Mouse (Mus musculus) kidney, postnatal 36 days (tissue): ENCODE results near the gene 4833420G17Rik.
A peak's percentile ranks its signal among the peaks of the same experiment; 100 is the strongest.
"Not testable (repeated sequence)": the region's sequence is repeated elsewhere in the genome, so short reads cannot be mapped to it uniquely, and the experiment has no call there.

Source experiments
- DNase-seq, 2 experiments: peaks; one replicate each; pipeline ENCODE4 v3.0.0; 2021 to 2022; ENCODE audit warnings: mixed read lengths in 2 of 2

The 4833420G17Rik gene

DNA sequence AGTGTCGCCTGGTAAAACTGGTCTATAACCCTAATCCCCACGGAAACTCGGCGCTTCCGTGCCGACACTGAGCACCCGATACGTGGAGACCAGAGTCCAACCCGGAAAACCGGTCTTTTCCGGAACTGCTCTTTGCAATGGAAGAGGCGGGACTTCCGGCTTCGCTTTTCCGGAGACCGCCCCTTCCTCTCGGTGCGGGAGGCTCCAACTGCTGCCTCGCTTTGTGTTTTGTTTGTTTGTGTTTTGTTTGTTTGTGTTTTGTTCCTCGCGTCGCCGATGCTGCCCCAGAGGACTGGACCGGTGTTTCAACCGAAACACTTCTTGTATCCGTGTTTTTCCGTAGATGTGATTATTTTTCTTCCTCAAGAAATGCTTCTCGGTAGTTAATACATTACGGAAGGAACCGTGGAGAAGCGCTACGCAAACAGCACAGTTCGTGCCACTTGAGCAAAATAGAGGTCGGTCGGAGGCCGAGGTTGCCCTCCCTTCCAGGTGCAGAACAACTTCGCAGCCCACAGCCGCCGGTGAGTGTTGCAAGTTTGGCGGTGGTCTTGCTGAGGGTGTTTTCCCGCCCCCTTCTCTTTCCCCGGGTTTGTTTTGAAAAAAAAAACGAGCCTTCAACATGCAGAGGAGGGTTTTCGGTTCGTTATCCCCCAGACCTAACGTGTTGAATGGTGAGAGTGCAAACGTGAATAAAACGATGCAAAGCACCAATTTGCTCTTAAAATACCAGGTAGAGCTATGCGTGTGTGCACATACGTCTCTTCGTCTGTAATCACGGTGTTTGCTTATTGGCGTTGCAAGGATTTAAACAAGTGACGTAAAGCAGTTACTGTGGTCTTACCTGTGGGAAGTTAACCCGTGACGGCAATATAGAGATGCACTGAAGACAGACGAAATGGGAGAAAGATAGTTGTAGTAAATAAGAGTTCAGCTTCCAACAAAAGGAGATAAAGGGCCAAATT is at the start of gene 4833420G17Rik:
TSS of gene 4833420G17Rik (plus strand) at position 173 of the 965 bp plus-strand sequence.
- DNase-seq: peak; percentile 94 to 95

DNA sequence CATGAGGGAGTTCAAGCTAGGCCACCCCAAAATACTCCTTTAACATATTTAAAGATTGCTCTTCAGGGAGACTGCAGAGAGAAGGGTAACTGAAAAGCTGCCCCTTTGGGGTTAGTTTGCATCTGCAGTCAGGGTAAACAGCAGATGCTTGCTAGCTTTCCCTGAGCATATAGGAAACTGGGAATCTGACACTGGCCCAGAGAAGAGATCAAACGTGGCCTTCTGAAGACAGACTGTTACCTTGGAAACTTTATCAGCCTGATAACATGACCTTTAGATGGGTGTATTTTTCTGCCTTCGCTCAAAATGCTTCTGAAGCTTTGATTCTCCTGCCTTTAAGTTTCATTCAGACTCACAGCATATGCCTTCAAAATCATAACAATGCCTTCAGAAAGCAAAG is 49.5 kb upstream of the 4833420G17Rik start:
- DNase-seq: no peak

GRCm38 (mm10) chr13:119418479-119418878 is 44.1 kb upstream of the 4833420G17Rik start:
- no peak for DNase-seq

DNA sequence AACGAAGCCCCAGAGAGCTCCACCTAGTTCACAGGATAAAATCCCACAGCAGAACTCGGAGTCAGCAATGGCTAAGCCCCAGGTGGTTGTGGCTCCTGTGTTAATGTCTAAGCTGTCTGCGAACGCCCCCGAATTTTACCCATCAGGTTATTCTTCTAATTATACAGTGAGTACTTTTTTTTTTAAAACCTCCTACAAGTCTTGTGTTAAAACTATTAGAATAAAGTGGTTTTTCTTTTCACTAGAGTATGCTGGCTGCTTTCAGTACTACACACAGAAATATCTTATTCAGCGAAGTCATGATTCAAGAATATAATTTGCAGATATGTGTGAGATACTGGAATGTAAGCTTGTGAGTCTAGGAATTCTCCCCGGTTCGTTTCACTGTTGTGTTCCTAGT is 32.4 kb upstream of the 4833420G17Rik start:
- DNase-seq: peak; percentile 45 to 49

DNA sequence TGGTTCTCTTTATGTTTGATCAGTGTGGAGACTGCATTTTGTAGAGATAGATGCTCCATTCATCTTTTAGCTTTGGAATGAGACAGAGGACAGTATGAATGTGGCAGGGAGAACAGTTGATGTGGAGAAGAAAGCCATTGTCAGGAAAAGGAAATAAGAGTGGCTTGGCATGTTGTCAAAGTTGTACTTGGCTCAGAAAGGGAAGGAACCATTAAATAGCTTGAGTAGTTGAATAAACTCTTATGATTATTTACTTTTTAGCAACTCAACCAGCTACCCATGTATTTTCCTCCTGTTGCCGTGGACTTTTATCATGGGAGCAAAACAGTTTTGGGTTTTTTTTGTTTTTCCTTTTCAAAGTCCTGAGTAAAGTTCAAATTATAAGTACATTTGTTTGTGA is 30.5 kb upstream of the 4833420G17Rik start:
- no peak for DNase-seq

DNA sequence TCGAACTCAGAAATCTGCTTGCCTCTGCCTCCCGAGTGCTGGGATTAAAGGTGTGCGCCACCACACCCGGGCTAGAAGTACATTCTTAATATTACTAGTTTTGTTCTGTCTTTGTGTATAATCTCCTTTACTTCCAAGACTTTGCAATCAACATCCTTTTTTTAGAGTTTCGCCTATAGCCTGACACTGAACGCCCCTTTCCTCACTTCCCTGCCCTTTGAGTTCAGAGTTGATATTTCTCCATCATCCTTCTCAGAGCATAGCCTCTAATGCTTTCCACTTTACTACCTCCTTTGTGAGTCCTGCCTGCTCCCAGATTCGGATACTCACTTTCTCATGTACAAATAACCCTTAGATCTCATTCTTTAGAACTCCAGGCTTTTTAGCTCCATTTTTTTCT is 28.2 kb upstream of the 4833420G17Rik start:
- no peak for DNase-seq

GRCm38 (mm10) chr13:119442244-119442643 is 20.3 kb upstream of the 4833420G17Rik start:
- DNase-seq: no peak

DNA sequence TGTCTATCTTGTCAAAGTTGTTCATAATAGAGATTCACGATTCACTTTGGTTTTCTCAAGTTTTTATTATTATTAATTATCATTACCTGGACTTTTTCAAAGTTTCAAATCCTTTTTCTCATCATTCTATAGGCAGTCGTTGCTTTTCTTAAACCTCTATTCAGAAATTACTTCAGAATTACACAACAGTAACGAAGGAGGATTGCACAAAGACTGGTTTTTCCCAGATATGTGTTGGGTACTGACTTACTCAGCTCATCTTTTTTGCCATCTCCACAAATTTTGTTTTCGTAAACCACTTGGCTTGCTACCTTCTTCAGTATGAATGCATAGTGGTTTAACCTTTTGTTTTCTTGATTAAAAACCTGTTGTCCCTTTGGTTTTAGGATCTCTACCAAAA is 9.0 kb upstream of the 4833420G17Rik start:
- no peak for DNase-seq

- DNase-seq: no peak
Measured at GRCm38 (mm10) chr13:119455082-119455481, 7.5 kb upstream of the 4833420G17Rik start.

GRCm38 (mm10) chr13:119456342-119456741 is 6.2 kb upstream of the 4833420G17Rik start:
- DNase-seq: no peak

DNA sequence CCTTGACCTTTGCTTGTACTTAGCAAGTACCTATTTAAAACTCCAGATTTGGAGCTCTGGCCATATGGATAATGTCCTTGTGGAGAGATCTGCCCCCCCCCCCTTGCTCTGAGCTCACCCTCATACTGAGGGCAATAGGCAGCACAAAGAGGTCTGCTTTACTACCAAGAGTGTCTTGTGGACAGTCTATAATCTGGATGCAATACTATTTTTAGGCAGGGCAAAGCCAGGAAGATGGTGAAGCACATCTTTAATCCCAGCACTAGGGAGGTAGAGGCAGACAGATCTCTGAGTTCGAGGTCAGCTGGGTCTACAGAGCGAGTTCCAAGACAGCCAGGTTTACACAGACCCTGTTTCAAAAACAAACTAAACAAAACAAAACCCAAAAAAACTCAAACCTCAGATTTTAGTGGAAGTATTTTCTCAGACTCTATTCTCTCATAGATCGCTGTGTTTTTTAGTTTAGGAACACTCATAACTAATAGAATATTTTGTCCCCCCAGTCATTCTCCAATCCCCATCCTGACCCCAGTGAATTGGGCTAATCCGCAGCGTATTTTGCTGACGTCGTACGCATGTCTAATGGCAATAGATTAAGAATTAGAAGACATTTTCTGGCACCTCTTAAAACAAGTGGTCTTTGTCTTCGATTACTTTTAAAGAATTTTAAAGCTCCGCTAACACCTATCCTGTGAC is 520 bp upstream of the 4833420G17Rik start:
- no peak for DNase-seq

DNA sequence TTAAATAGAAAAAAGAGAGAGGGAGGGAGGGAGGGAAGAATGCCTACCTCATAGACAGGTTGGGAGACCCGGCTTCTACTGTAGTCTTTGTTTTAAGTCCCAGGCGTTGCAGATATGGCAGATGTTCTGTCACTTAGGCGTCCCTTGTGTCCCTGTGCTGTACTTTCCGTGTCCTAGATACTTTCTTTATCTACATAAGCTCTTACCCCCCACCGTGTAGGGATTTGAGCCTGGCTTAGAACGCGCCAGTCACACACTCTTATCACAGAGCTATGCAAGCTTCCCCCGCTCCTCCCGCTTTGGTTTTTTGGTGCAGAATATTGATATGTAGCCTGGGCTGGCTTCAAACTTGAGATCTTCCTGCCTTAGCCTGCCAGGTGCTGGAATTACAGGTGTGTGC is 14.1 kb downstream of the 4833420G17Rik start:
- no peak for DNase-seq

DNA sequence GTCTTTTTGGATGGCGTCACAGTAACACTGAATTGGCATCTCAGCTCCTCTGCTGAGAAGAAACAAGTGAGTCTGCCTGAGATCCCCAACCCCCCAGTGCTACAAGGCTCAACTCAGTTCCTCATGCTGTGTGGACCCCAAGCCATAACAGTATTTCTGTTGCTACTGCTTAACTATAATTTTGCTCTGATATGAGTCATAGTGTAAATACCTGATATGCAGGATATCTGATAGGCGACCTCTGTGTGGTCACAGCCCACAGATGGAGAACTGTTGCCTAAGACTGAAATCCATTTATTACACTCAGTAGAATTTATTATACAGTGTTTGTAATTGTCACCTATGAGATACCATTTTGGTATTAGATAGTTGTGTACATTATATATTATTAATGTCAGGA is 15.2 kb downstream of the 4833420G17Rik start:
- DNase-seq: no peak

DNA sequence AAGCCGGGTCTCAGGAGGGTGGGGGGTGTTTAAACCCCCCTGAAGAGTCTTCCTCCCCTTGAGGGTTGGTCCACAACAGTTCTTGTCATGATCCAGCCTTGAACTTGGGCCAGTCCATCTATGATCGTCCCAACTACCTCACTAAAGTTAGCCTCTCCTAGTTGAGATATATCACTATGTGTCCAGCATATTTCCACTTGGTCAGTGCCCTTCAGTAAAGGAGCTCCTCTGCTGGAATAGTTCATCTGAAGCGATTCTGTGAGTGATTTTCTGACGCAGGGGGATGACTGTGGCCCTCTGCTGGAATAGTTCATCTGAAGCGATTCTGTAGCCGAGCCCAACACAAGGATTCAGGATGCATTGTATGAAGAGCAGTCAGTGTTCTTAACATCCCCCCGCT is 24.8 kb downstream of the 4833420G17Rik start:
- no peak for DNase-seq

GRCm38 (mm10) chr13:119487880-119488580 is 25.5 kb downstream of the 4833420G17Rik start, which contains the start of the genes Tmem267 and 3110070M22Rik:
Gene Tmem267, plus strand, starts transcription at chr13:119488039.
Gene 3110070M22Rik, minus strand, starts transcription at chr13:119488383.
- DNase-seq: peak; percentile 88 to 93

DNA sequence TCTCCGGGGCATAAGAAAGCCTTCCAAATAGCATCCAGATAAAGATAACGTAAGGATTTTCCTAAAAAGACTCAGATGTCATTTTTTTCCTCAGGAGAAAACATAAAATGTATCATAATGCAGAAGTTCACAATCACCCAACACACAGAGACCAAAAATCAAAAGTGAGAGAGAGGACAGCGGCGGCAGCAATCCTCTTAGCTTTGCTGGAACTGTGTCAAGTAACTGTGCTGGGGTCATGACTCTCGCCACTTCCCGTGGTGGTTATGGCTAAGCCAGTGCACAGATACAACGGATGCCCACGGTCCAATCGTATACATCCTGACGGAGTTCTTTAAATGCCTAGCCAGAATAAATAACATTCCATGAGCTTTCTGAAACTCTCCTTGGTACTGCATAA is 29.5 kb downstream of the 4833420G17Rik start:
- DNase-seq: not testable (repeated sequence)

DNA sequence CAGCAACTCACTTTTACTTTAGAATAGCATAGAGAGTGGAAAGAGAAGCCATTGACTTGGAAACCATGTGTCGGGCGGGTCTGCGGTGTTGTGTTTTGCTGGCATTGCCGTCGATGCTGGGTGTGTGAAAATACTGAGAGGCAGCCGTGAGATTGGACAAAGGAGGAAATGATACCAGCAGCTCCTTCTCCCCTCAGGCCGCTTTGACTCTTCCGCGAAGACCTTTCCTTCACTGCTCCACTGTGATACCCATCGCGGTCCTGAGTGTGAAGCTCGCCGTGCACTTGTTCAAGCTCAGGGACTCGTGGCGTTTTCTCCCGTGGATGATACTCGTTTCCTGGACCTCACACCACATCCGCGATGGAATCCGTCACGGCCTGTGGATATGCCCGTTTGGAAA is 32.4 kb downstream of the 4833420G17Rik start:
- DNase-seq: not testable (repeated sequence)
